Mouse (Mus musculus): Measurements from ENCODE around the gene Nod1. TPM values are rescaled to one million over a fixed set of nuclear protein-coding genes. Genes with fewer than 3 reads are reported as not detected.

Nod1 gene
- 4.0 and 5.0 TPM in 2 replicates for polyA plus RNA-seq (2015; fragmentation: Nextera tagmentation; extraction: Ambion mirVana)

GRCm38 (mm10) chr6:54972111-54972928, at the start of gene Nod1:
Gene Nod1 (minus strand): TSS chr6:54972612.

GRCm38 (mm10) chr6:54992734-54993260, 20.4 kb upstream of the Nod1 start, which contains the start of gene Ggct:
Gene Ggct (minus strand): TSS chr6:54992950.

Other genes with a start within 250 kb of the Nod1 start
- gene Znrf2, start 155.7 kb downstream of the Nod1 start, polyA plus RNA-seq (2015; fragmentation: Nextera tagmentation; extraction: Ambion mirVana) = 1.5 and 1.9 TPM in 2 replicates
- gene Ggct, start 20.3 kb upstream of the Nod1 start, polyA plus RNA-seq (2015; fragmentation: Nextera tagmentation; extraction: Ambion mirVana) = 3.5 and 15.4 TPM in 2 replicates
- 70.9 and 92.8 TPM in 2 replicates for gene Gars, start 65.4 kb upstream of the Nod1 start, polyA plus RNA-seq (2015; fragmentation: Nextera tagmentation; extraction: Ambion mirVana)
- gene Crhr2, start 160.4 kb upstream of the Nod1 start, polyA plus RNA-seq (2015; fragmentation: Nextera tagmentation; extraction: Ambion mirVana) = 0.83 and 1.5 TPM in 2 replicates
- not detected in 2 replicates for gene Inmt, start 202.4 kb upstream of the Nod1 start, polyA plus RNA-seq (2015; fragmentation: Nextera tagmentation; extraction: Ambion mirVana)
- gene Mindy4, start 230.8 kb upstream of the Nod1 start, polyA plus RNA-seq (2015; fragmentation: Nextera tagmentation; extraction: Ambion mirVana) = 2.3 and 3.3 TPM in 2 replicates